Mouse (Mus musculus): ENCODE measurements around the gene Atic. TPM values are rescaled to one million over a fixed set of nuclear protein-coding genes. Genes with fewer than 3 reads are reported as not detected.

Gene Atic
- total and polyA plus RNA-seq, 2 experiments from 2014 or later = 36.2 to 47.6 TPM

DNA sequence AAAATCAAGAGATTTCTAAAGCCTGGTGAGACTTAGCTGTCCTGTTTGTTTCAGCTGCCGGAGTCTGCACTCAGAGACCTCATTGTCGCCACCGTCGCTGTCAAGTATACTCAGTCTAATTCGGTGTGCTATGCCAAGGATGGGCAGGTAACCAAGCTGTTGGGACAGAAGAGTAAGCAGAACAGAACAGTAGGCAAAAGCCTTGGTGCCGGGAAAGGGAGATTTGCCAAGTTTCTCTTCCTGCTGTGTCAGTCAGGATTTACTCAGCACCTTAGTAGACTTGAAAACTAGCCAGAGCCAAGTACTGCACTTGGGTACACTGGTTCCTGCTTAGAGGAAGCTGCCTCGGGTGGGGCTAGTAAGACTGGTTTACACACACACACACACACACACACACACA lies 19.0 kb downstream of the Atic start:
- Histone ChIP-seq H3K4me2 (ENCODE audit: low read depth) (no peak overlapping the region), H3K4me1 (ENCODE audit: insufficient read depth) (no peaks in the 10 kb centered on the region), H3K36me3 (ENCODE audit: insufficient read depth) (peaks cover 54% of the 10 kb centered on the region), H3K4me3 (ENCODE audit: low read depth, low read length) (no peak overlapping the region), H3K27me3 (ENCODE audit: insufficient read depth, low read length) (no peaks in the 10 kb centered on the region), H3K9me3 (ENCODE audit: low read length) (no peaks in the 10 kb centered on the region), H3K9ac (no peak overlapping the region), H3K27ac (ENCODE audit: low read depth, low read length) (no peak overlapping the region)
- 75% methylated on average over 7 of the region's 7 CpGs for WGBS
- ATAC-seq (no peak), DNase-seq (no peak)
- no peak for TF ChIP-seq CTCF (IDR thresholded peaks at IDR 0.05; ENCODE audit: low read depth)

DNA sequence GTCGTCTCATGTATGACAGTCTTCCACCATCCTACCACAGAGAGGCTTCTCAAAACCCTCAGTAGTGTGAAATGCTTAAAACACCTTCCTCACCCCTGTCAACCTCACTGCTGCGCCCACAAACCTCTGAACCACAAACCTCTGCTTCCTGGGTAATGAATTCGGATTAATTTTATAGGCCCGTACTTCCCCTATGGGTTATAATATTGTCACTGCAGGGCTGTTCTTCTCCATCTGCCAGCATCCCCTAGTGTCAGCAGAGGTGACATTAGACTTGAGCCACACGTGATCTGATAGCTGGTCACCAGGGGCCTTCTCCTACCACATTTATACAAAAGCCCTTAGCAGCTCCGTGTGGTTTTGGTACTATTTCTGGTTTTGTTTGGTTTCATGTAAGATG lies 19.9 kb downstream of the Atic start:
- no peak overlapping the region for H3K9ac ChIP-seq
- no peak overlapping the region for H3K4me2 ChIP-seq (ENCODE audit: low read depth)
- H3K9me3 ChIP-seq (ENCODE audit: low read length) = no peaks in the 10 kb centered on the region
- H3K27me3 ChIP-seq (ENCODE audit: insufficient read depth, low read length) = no peaks in the 10 kb centered on the region
- no peak overlapping the region for H3K4me3 ChIP-seq (ENCODE audit: low read depth, low read length)
- TF ChIP-seq CTCF (IDR thresholded peaks at IDR 0.05; ENCODE audit: low read depth) = no peak
- DNase-seq = no peak
- 96% methylated on average over 6 of the region's 6 CpGs for WGBS
- no peak overlapping the region for H3K27ac ChIP-seq (ENCODE audit: low read depth, low read length)
- no peak for ATAC-seq
- peaks cover 45% of the 10 kb centered on the region for H3K36me3 ChIP-seq (ENCODE audit: insufficient read depth)
- no peaks in the 10 kb centered on the region for H3K4me1 ChIP-seq (ENCODE audit: insufficient read depth)

GRCm38 (mm10) chr1:71579526-71579925 lies 22.6 kb downstream of the Atic start:
- H3K9ac ChIP-seq = no peak overlapping the region
- WGBS = 88% methylated on average over 4 of the region's 4 CpGs
- no peak overlapping the region for H3K4me3 ChIP-seq (ENCODE audit: low read depth, low read length)
- H3K27me3 ChIP-seq (ENCODE audit: insufficient read depth, low read length) = no peaks in the 10 kb centered on the region
- no peak overlapping the region for H3K4me2 ChIP-seq (ENCODE audit: low read depth)
- no peak for TF ChIP-seq CTCF (IDR thresholded peaks at IDR 0.05; ENCODE audit: low read depth)
- H3K36me3 ChIP-seq (ENCODE audit: insufficient read depth) = peaks cover 36% of the 10 kb centered on the region
- DNase-seq (no peak), ATAC-seq (no peak)
- H3K27ac ChIP-seq (ENCODE audit: low read depth, low read length) = no peak overlapping the region
- no peaks in the 10 kb centered on the region for H3K9me3 ChIP-seq (ENCODE audit: low read length)
- H3K4me1 ChIP-seq (ENCODE audit: insufficient read depth) = no peaks in the 10 kb centered on the region

DNA sequence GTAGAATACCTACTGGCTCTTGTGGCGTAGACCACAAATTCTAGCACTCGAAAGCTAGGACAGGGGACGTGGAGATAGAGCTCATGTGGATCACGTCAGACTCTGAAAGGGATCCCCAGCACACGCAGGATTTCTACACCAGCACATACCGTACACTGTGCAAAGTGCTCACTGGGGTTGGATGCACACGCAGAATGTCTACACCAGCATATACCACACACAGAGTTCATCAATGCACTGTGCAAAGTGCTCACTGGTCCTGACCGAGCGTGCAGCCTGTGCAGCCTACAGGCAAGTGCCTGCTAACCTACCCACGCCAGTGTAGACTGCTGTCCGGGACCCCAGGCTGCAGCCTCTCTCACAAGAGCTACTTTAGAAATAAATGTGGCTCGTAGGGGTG lies 23.5 kb downstream of the Atic start:
- 93% methylated on average over 12 of the region's 12 CpGs for WGBS
- DNase-seq = no peak
- H3K4me2 ChIP-seq (ENCODE audit: low read depth) = no peak overlapping the region
- H3K27me3 ChIP-seq (ENCODE audit: insufficient read depth, low read length) = no peaks in the 10 kb centered on the region
- ATAC-seq = no peak
- no peak overlapping the region for H3K4me3 ChIP-seq (ENCODE audit: low read depth, low read length)
- no peak overlapping the region for H3K27ac ChIP-seq (ENCODE audit: low read depth, low read length)
- no peak overlapping the region for H3K9ac ChIP-seq
- no peaks in the 10 kb centered on the region for H3K9me3 ChIP-seq (ENCODE audit: low read length)
- H3K36me3 ChIP-seq (ENCODE audit: insufficient read depth) = peaks cover 36% of the 10 kb centered on the region
- H3K4me1 ChIP-seq (ENCODE audit: insufficient read depth) = no peaks in the 10 kb centered on the region
- TF ChIP-seq CTCF (IDR thresholded peaks at IDR 0.05; ENCODE audit: low read depth) = no peak

DNA sequence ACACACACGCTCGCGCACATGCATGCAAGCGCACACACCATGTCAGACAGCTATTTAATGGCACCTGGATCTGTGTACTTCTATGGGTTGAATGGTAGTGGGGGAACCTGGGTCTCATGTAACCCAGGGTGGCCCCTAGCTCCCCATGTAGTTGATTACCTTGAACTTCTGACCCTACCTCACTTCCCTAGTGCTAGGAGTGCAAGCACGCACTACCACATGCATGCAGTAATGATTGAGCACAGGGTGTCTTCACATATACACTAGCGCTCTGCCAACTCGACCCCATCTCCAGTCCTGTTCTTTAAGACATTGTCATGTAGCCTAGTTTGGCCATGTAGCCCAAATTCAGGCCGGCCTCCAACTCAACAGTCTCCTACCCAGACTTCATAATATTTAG lies 26.4 kb downstream of the Atic start:
- 97% methylated on average over 8 of the region's 8 CpGs for WGBS

GRCm38 (mm10) chr1:71583900-71584299 lies 26.9 kb downstream of the Atic start:
- Histone ChIP-seq H3K27me3 (ENCODE audit: insufficient read depth, low read length) (no peaks in the 10 kb centered on the region), H3K27ac (ENCODE audit: low read depth, low read length) (no peak overlapping the region), H3K4me2 (ENCODE audit: low read depth) (no peak overlapping the region), H3K9ac (no peak overlapping the region), H3K9me3 (ENCODE audit: low read length) (no peaks in the 10 kb centered on the region), H3K4me1 (ENCODE audit: insufficient read depth) (no peaks in the 10 kb centered on the region), H3K4me3 (ENCODE audit: low read depth, low read length) (no peak overlapping the region), H3K36me3 (ENCODE audit: insufficient read depth) (peaks cover 5% of the 10 kb centered on the region)
- TF ChIP-seq CTCF (IDR thresholded peaks at IDR 0.05; ENCODE audit: low read depth) = no peak
- DNase-seq (no peak), ATAC-seq (no peak)
- WGBS = 88% methylated on average over 7 of the region's 7 CpGs

More for the DNA sequence above, 26.4 kb downstream of the Atic start:
- no peaks in the 10 kb centered on the region for H3K27me3 ChIP-seq (ENCODE audit: insufficient read depth, low read length)
- H3K27ac ChIP-seq (ENCODE audit: low read depth, low read length) = no peak overlapping the region
- TF ChIP-seq CTCF (IDR thresholded peaks at IDR 0.05; ENCODE audit: low read depth) = no peak
- ATAC-seq = no peak
- no peaks in the 10 kb centered on the region for H3K9me3 ChIP-seq (ENCODE audit: low read length)
- no peak overlapping the region for H3K4me3 ChIP-seq (ENCODE audit: low read depth, low read length)
- no peaks in the 10 kb centered on the region for H3K4me1 ChIP-seq (ENCODE audit: insufficient read depth)
- H3K9ac ChIP-seq = no peak overlapping the region
- H3K4me2 ChIP-seq (ENCODE audit: low read depth) = no peak overlapping the region
- no peak for DNase-seq
- peaks cover 11% of the 10 kb centered on the region for H3K36me3 ChIP-seq (ENCODE audit: insufficient read depth)

DNA sequence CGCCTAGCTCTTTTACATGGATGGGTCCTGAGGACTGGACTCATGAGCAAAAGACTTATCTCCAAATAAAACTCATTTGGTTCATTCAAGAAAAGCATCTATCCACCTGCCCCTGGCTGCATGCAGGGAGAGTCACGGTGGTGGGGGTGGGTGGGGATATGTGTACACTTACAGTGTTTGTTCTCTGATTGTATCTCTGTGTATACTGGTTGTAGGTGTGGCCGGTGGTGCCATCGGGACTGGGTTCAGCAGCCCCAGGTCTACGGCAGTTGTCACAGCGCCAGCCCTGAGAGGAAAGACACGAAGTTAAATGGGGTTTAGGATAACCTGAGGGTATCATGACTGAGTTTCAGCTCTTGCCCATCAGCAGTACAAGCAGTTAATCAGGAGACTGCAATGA lies 29.7 kb downstream of the Atic start:
- ATAC-seq = no peak
- WGBS = 91% methylated on average over 7 of the region's 7 CpGs

DNA sequence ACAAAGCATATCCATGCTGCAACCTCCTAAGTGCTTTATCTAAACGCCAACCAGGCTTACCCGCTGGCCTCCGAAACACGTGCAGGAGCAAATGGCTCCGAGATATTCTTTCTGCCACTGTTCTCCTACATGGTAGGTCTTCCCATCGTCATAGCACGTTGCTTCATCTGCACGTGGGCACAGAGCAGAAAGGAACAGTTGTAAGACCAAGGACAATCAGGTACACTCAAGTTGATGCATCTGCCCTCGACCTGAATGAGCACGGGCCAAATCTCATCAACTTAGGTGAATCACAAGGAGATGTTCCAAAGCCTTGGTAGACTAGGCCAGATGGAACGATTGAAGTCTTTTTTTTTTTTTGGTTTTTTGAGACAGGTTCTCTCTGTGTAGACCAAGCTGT lies 33.1 kb downstream of the Atic start:
- no peak overlapping the region for H3K27ac ChIP-seq (ENCODE audit: low read depth, low read length)
- H3K27me3 ChIP-seq (ENCODE audit: insufficient read depth, low read length) = no peaks in the 10 kb centered on the region
- no peaks in the 10 kb centered on the region for H3K4me1 ChIP-seq (ENCODE audit: insufficient read depth)
- no peak overlapping the region for H3K9ac ChIP-seq
- H3K36me3 ChIP-seq (ENCODE audit: insufficient read depth) = no peaks in the 10 kb centered on the region
- no peak for DNase-seq
- TF ChIP-seq CTCF (IDR thresholded peaks at IDR 0.05; ENCODE audit: low read depth) = no peak
- H3K9me3 ChIP-seq (ENCODE audit: low read length) = no peaks in the 10 kb centered on the region
- ATAC-seq = no peak
- H3K4me2 ChIP-seq (ENCODE audit: low read depth) = no peak overlapping the region
- 95% methylated on average over 11 of the region's 11 CpGs for WGBS
- no peak overlapping the region for H3K4me3 ChIP-seq (ENCODE audit: low read depth, low read length)

More for the DNA sequence above, 29.7 kb downstream of the Atic start:
- DNase-seq = no peak
- Histone ChIP-seq H3K27ac (ENCODE audit: low read depth, low read length) (no peak overlapping the region), H3K27me3 (ENCODE audit: insufficient read depth, low read length) (no peaks in the 10 kb centered on the region), H3K4me3 (ENCODE audit: low read depth, low read length) (no peak overlapping the region), H3K9me3 (ENCODE audit: low read length) (no peaks in the 10 kb centered on the region), H3K4me1 (ENCODE audit: insufficient read depth) (no peaks in the 10 kb centered on the region), H3K36me3 (ENCODE audit: insufficient read depth) (no peaks in the 10 kb centered on the region), H3K4me2 (ENCODE audit: low read depth) (no peak overlapping the region), H3K9ac (no peak overlapping the region)
- TF ChIP-seq CTCF (IDR thresholded peaks at IDR 0.05; ENCODE audit: low read depth) = no peak

Measured in forebrain, postnatal 0 days (tissue).